Mouse (Mus musculus) midbrain, embryonic 15.5 days (tissue): ENCODE measurements around the gene Sprr2e. TPM values are rescaled to one million over a fixed set of nuclear protein-coding genes. Genes with fewer than 3 reads are reported as not detected.

Source experiments
- polyA plus RNA-seq: library from polyadenylated mRNA; unstranded; fragments of >200 nt; fragmentation: Nextera tagmentation; extraction: Ambion mirVana; gene quantifications from 2 replicates; pipeline ENCODE4 v1.2.1, GENCODE M21; 2015

The Sprr2e gene
- polyA plus RNA-seq, 1 experiment from 2014 or later: not detected

Other genes starting within 250 kb of the Sprr2e start
- not detected in 2 replicates for gene Prr9, start 228.2 kb upstream of the Sprr2e start, polyA plus RNA-seq
- not detected in 2 replicates for gene Lelp1, start 209.4 kb upstream of the Sprr2e start, polyA plus RNA-seq
- gene Sprr2a1, start 136.3 kb upstream of the Sprr2e start, polyA plus RNA-seq: not detected in 2 replicates
- gene Sprr2a2, start 136.2 kb upstream of the Sprr2e start, polyA plus RNA-seq: not detected in 2 replicates
- gene Sprr2a3, start 66.7 kb upstream of the Sprr2e start, polyA plus RNA-seq: not detected in 2 replicates
- gene Sprr2b, start 35.5 kb upstream of the Sprr2e start, polyA plus RNA-seq: 0.22 TPM in 1 of 2 replicates, not detected in the other
- not detected in 2 replicates for gene Sprr2d, start 13.0 kb upstream of the Sprr2e start, polyA plus RNA-seq
- not detected in 2 replicates for gene Sprr2f, start 13.0 kb downstream of the Sprr2e start, polyA plus RNA-seq
- gene Sprr2h, start 33.5 kb downstream of the Sprr2e start, polyA plus RNA-seq: not detected in 2 replicates
- gene Sprr2i, start 55.8 kb downstream of the Sprr2e start, polyA plus RNA-seq: not detected in 2 replicates
- not detected in 2 replicates for gene Sprr2j-ps, start 65.9 kb downstream of the Sprr2e start, polyA plus RNA-seq
- gene Gm9774, start 77.3 kb downstream of the Sprr2e start, polyA plus RNA-seq: 7.4 and 9.7 TPM in 2 replicates
- gene Sprr2k, start 80.4 kb downstream of the Sprr2e start, polyA plus RNA-seq: not detected in 2 replicates
- gene Sprr1b, start 86.6 kb downstream of the Sprr2e start, polyA plus RNA-seq: not detected in 2 replicates
- not detected in 2 replicates for gene Sprr3, start 106.6 kb downstream of the Sprr2e start, polyA plus RNA-seq
- 0.28 TPM in 1 of 2 replicates, not detected in the other for gene Sprr1a, start 133.8 kb downstream of the Sprr2e start, polyA plus RNA-seq
- not detected in 2 replicates for gene Sprr4, start 148.3 kb downstream of the Sprr2e start, polyA plus RNA-seq
- gene 2310046K23Rik, start 182.4 kb downstream of the Sprr2e start, polyA plus RNA-seq: not detected in 2 replicates
- not detected in 2 replicates for gene Ivl, start 221.6 kb downstream of the Sprr2e start, polyA plus RNA-seq
- gene Smcp, start 236.9 kb downstream of the Sprr2e start, polyA plus RNA-seq: not detected in 2 replicates